Mouse (Mus musculus) retina, postnatal 1 day (tissue): Measurements from ENCODE around the gene Nfkbiz.
"Not testable (repeated sequence)": the region's sequence is repeated elsewhere in the genome, so short reads cannot be mapped to it uniquely, and the experiment has no call there.

Source experiments
- DNase-seq: peaks from one replicate; pipeline ENCODE4 v3.0.0-alpha.2; 2012

Gene Nfkbiz

DNA sequence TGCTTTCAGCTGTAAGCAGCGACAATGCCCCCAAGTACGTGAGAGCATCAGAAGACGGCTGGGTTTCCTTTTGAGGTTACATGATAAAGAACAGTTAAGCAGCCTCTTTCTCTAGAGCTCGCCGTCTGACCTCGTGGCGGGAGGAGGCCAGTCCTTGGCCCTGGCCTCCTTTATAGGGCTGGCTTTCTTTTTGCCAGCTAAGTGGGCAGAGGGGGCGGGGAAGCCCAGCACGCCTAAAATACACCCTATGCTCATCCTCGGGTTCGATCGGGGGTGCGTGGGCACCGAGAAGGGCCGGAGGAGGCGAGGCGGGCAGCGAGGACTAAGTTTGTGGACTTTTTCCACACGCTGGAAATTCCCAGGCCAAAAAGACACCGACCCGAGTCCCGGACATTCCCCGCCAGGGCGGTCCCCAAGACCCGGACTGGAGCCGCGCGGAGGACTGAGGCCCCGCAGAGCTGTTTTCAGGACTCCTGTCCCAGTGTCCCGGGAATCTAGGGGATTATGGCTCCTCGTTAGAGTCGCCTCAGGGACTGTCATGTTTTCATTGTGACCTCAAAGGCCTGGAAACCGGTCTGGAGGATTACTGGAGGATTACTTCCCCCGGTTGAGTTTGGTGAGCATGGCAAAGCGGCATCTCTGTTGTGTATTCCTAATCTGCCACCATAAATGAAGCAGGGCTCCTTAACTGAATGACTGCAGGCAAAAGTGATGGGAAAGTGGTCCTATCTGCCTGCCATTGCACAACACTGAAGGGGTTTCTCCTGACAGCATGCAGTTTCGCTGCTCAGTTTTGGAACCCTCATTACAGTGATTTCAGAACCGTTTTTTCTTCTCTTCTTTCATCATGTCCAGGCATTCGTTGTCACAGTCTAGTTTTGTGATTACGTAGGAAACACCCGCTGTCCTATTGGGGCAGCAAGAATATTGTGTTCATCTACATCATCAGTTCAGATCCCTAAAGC lies at the start of gene Nfkbiz:
Gene Nfkbiz, minus strand, starts transcription at position 390 of the 965 bp plus-strand sequence.
- DNase-seq, result peak; percentile 95

DNA sequence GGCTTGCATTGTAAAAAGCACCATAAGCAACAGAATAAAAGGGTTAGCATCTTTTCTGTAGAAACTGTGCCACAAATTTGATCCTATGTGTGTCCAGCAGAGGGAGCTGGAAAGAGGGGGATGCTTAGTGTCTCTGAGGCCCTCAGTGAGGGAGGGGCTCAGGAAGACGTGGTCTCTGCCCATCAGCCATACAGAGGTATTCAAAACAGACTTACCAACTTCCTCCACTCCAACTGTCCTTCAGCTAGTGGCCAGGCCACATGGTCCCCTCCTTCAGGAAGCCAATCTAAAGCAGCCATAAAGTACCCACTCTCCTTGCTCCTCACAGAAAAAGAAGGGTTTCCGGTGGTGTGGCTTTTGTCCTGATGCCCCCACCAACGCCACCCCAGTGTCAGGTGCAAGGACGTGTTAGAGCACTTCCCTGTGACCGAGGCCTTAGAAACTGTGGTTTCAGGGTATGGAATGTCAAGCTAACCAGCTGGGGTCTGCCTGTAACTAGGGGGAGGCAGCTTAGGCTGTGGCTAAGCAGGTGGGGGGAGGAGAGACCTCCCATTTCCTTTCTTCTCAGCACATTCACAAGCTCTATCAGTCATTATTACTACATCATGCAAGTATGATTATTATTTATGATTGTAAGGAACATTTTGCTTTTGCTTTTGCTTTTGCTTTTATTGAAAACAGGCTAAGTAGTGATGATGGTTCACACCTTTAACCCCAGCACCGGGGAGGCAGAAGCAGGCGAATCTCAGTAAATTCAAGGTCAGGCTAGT lies 49.3 kb upstream of the Nfkbiz start:
- peak; percentile 50 for DNase-seq

DNA sequence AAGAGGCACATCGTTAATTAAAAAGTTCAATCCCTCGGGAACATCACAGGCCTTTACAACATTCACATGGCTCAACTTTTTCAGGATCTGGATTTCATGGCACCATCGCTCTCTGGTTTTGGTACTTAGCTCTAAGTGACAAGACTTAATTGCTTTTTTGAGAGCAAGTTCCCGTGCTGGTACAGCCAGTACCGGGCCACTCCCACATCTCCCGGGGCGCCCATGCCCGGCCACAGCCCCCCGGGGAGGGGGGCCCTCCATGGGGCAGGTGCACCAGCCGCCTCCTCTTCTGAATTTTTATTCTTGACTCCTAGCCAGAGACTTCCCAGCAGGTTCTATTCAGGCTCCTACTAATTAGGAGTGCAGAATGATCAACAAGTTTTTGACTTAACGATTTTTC lies 45.5 kb upstream of the Nfkbiz start:
- no peak for DNase-seq

DNA sequence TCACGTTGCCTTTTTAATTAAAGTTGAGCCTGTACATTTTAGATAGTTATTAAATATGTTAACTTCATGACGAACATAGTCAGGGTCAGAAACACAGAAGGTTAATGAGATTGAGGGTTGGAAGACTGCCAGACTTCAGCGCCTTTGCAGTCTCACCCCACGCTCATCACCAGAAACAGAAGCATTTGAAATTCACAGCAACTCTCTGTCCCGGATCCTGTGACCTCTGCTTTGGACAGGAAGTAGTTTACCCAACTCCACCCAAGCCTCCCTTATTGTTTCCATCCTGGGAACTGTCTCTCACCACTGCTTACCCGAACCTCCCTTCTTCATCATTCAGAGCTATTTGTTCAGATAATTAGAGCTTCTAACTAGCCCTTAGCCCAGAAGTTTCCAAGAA lies 37.3 kb upstream of the Nfkbiz start:
- no peak for DNase-seq

DNA sequence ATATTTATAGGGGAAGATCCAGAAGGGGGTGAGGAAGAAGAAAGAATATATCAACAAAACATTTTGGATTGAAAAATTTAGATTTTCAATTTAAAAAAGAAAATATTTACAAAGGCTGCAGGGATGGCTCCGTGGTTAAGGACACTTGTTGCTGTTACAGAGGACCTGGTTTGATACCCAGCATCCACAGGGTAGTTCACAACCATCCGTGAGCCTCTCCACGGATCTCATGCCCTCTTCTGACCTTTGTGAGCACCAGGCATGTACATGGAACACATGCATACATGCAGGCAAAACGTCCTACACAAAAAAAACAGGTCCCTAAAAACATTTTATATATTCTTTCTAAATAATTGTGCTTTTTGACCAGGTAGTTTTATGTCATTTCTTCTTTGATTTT lies 25.1 kb upstream of the Nfkbiz start:
- no peak for DNase-seq

DNA sequence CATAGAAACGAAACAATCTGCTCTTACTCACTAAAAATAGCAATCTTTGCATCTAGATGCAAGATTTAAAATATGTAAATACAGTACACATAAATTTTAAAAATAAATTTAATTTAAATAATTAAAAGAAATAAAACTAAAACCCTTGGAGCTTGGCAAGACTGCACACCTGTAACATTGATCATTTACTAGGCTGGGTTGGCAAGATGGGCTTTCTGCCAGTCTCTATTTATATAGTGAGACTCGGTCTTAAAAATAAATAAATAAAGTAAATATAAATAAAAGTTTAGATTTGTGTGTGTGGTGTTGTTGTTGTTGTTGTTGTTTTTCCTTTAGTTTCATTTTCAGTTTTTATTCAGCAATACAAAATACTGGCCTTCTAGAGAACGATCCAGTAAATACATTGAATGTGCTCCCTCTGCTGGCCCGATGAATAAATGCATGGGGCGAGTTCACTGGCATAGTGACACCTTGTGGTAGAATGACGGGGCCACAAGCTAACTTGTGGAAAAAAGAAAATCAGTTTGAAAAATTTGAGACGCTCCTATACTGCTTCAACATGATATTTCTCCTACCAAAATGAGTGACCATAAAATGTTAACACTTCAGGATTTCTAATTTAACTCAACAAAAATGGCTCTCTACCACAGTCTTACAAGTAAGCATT lies 24.6 kb upstream of the Nfkbiz start:
- DNase-seq, result peak; percentile 83

DNA sequence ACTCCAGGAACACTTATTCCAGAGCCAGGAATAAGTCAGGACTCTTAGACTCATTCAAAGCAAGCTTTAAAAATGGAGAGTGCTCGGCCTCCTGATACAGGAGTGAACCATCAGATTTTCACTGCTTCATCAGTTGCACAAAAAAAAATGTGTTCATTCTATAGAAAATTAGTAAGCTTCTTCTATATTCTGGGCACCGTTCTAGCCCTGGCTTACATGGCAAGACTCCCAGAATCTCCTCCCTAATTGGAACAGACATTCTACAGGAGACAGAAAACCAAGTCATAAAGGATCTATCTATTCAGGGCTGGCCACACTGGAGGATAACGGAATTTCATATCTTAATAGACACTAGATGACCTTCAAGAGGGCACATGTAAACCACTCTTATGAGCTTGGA lies 22.4 kb upstream of the Nfkbiz start:
- no peak for DNase-seq

DNA sequence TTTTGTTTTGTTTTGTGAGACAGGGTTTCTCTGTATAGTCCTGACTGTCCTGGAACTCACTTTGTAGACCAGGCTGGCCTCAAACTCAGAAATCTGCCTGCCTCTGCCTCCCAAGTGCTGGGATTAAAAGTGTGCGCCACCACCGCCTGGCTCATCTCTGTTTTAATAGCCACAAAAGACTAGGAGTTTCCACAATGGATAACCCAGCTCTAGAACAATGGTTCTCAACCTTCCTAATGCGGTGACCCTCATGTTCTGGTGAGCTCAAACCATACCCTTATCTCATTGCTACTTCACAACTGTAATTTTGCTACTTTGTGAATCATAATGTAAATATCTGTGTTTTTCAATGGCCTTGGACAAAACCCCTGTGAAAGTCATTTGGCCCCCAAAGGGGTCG lies 20.7 kb upstream of the Nfkbiz start:
- DNase-seq, result not testable (repeated sequence)

DNA sequence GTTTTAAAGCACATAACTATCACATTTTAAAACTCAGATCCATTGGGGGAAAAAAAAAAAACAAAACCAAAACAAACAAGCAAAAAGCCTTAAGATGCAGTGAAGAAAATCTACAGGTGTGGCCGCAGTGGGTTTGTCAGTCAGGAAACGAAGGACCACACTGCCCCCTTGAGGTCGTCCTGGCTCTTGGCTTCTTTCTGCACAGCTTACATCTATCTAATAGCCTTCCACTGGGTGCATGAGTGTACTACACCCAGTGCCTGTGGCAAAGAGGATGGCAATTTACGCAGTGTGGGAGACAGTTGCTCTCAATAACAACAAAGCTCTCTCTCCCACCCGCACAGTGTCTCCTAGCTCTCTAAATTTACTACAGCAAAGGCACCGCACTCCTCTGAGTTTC lies 19.8 kb upstream of the Nfkbiz start:
- peak; percentile 70 for DNase-seq

DNA sequence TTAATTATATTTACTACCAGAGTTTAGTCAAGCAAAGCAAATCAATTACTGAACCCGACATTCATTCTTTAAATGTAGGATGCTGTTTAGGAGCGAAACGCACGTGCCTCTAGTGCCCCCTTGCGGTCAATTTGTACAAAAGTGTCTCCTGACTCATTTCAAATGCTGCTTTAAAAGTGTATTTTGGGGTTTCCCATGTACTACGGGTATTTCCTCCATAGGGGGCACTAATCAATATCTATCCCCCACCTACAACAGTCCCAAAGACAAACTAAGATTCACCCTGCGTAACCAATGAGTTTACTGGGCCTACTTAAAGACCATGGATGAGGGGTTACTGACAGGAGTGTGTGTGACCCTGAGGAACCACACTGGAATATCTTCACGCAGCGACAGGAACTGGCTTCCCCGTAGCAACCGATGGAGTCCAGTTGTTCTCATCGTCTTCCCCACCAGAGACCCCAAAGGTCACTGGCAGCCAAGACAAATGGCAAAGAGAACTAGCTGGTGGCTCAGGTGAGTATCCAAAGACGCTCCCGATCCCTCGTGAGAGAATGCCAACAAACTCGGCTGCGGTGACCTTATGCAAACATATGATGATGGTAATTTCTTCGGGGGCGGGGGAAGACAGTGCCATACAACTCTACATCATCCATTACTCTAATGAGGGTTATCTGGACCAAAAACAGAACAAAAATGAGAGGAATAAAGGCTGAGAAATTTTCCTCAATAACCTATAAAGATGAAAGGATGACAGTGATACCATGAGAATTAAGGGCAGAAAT lies 14.4 kb upstream of the Nfkbiz start:
- DNase-seq, result peak; percentile 89

DNA sequence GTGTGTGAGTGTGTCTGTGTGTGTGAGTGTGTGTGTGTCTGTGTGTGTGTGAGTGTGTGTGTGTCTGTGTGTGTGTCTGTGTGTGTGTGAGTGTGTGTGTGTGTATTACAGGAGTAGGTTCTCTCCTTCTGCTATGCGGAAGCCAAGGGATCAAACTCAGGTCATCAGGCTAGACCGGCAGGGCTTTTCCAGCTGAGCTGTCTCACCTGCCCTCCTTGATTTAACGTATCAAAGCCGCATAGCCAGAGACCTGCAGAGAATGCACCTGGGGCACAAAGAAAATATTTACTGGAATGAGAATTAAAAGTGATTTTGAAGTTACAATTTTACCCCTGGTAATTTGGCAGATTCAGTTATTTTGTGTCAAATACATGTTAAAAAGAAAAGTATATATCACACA lies 13.8 kb upstream of the Nfkbiz start:
- no peak for DNase-seq

DNA sequence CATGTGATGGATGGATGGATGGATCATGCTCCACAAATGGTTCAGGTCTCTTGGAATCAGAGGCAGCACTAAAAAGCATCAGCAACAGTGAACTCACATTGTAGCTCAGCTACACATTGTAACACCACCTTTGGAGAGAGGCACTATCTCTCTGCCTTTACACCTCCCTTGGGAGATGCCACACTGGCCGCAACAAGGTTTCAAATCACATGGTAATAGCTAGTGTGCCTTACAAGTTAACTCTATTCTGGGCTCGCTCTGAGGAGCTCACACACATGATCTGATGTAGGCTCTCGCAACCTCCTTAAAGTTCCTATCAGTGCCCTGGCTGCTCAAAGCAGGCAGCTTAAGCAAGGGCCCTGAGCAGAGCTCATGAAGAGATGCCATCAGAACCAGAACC lies 11.8 kb upstream of the Nfkbiz start:
- DNase-seq, result no peak

DNA sequence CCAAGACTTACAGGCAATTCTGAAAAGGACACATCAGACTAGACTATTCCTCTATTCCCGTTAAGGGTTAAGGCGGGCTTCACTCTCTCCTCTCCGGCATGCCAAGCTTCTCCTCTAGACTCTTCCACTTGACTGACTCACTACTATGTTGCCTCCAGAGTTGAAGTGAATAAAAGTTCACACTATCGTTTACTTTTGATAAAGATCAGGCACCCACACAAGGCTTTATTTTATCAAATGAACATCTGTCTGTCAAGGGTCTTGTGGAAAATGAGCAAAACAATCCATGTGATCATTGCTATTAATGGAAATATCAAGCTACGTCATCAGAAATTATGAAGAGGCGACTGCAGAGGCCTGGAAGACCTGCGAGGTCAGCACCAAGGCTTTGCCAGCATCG lies 9.0 kb upstream of the Nfkbiz start:
- DNase-seq, result no peak

DNA sequence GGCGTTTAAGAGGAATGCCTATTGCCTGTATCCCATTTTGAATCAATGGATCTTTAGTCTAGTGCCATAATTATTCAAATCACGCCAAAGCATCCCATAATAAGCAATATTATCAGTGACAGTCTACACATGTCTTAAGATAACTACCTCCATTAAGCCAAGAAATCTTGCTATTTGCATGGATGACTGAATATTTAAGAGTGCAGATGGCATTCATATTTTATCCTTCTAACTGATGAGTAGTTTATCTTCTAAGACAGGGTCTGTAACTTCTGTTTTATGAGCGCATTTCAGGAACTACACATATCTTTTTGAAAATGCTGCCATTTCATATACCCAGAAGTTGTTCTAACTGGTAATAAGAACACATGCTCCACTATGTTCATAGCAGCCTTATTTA lies 6.1 kb upstream of the Nfkbiz start:
- DNase-seq, result no peak

DNA sequence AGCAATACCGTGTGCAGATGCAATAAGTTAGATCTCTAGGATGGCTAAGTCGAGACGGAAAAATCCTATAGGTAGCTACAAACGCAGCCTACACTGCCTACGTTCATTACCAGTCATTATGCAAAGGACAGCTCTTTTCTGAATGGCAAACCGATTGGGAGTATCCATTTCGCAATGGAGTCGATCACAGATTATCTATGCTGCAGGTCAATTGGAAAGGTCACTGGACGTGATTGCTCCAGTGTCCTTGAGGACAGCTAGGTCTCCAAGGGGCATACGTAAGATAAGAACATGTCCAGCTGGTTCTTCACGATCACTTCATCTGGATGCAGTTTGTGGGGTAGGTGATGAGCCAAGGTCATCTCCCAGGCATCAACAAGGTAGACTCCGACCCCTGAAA lies 5.2 kb upstream of the Nfkbiz start:
- DNase-seq, result no peak

DNA sequence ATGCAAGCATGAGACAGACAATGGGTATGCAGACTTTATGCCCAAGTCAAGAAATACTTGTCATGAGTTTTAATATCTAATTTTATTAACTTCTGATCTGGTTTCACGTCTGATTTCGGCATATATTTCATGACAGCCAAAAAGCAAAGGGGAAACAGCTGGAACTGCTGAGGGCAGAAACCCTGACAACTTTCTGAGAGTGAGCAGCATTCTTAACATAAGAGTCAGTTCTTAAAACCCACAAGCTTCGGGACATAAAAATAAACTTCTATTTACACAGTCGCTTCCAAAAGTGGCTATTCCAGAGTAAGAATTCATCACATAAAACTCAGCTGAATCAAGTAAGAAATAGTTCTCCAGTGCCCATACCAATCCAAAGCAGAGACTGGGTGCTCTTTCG lies 4.4 kb upstream of the Nfkbiz start:
- no peak for DNase-seq

DNA sequence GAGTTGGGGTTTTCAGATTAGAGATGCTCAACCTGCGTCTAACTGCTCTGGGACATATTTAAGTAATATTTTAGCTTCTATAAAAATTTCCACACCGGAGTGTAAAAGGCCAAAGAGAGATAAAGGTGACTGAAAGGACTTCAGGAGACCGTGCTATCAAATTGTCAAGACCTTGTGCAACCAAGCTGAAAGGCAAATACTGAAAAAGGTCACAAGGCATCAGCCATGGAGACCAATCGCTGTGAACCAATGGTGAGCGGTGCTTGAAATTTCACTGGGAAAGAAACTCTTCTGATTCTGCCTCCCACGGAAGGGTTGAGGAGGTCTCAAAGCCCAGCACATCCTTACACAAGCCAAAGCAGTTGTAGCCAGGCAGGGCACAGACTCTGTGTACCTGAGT lies 2.8 kb upstream of the Nfkbiz start:
- no peak for DNase-seq

DNA sequence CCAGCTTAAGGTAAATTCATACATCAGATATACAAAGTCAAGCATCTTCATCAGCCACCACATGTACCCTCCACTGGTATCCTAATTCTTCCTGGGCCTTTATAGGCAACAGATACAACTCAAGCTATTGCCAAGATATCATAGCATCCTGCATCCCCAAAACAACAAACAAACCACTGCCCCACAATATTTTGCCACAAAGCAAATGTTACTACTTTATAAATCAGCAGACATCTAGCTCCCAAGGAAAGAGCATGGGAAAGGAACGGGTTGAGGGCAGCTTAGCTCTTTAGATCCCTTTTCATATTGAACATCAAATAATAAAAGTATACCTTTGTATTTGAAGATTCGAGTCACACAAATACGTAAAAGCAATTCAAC lies 580 bp downstream of the Nfkbiz start:
- DNase-seq, result no peak

DNA sequence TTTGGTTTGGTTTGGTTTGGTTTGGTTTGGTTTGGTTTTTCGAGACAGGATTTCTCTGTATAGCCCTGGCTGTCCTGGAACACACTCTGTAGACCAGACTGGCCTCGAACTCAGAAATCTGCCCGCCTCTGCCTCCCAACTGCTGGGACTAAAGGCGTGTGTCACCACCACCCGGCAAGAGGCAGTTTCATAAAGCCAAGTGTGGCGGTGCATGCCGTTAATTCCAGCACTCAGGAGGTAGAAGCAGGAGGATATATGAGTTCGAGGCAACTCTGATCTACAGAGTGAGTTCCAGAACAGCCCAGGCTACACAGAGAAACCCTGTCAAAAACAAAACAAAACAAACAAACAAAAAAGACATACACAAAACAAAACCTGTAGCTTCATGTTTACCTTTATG lies 1.0 kb downstream of the Nfkbiz start:
- not testable (repeated sequence) for DNase-seq

DNA sequence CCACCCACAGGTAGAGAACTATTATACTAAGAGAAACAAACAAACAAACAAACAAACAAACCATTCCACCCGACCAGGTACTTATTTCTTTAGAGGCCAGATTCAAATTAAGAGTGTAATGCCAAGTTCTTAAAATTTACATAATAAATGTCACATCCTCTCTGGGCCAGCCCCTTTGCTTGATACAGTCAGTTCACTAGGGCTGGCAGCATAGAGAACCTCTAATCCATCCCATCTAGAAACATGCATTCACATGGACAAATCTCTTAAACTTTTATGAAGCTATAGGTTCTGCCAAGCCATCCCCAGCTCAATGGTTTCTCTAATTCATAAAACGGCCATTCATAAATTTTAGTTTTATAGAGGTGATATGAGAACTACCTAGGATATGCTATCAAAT lies 1.5 kb downstream of the Nfkbiz start:
- no peak for DNase-seq

DNA sequence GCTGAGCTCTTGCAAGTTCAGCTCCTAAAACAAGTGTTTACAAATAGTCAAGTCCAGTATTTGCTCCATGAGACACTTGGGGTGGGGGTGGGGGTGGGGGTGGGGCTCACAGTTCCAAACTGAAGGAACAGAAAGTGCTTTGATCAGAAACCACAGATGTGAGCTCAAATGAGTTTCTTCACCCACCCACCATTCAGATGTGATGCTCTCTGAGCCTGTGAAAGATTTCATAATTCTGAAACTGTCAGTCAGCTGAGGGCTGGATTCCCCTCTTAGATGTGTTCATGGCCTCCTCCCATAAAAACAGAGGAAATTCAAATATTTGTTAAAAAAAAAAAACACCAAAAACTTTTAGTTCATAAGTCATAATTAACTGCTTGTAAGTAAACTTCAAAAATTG lies 2.9 kb downstream of the Nfkbiz start:
- DNase-seq, result no peak

DNA sequence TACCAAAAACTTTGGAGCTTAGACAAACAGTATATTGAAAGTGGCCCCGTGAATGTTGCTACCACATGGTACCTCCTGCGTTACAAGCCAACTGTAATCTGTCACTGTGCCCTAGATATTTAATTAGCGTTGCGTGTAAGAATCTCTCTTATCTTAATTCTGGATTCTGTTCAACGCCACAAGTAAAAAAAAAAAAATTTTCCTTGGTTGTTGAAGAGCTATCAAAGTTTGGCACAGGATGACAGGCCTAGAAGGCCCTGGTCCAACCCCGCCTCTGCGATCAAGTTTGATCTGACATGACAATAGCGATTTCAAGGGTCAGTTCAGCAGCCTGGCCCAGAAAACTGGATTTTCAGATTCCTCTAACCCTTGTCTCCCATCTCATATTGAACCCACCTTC lies 6.1 kb downstream of the Nfkbiz start:
- DNase-seq, result no peak

DNA sequence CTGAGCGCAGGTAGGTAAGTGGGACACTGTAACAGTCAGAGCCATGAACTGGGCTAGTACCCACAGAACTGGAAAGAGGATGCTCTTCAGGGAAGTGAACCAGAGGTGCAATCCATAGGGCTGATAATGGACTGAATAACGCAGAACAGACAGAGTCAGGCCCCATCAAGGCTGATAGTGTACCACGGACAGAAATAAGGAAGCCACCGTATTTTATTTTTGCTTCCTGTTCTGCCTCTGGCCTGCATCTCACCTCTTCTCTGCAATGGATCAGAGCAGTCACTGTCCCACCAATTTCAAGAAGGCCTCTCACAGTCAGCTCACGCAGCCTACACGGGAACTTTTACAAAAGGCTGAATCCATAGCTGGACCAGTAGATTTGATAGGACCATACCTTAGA lies 6.7 kb downstream of the Nfkbiz start:
- no peak for DNase-seq
